Mouse (Mus musculus) bone marrow, adult 2 months (tissue): ENCODE results near the gene Nell1. TPM values are rescaled to one million over a fixed set of nuclear protein-coding genes. Genes with fewer than 3 reads are reported as not detected.

Experiments
- H3K27ac ChIP-seq: fragments of 200-500 bp; 2 replicates; pipeline ENCODE4 v1.5.1; 2012; ENCODE audit warnings: low read depth, mild to moderate bottlenecking, control low read depth, inconsistent platforms, low read length; ENCODE audit not compliant: control insufficient read depth, poor library complexity, insufficient read depth
- H3K4me1 ChIP-seq: fragments of 200-500 bp; 2 replicates; pipeline ENCODE4 v1.6.1; 2011; ENCODE audit warnings: low read length; ENCODE audit not compliant: control insufficient read depth, insufficient read depth
- H3K4me3 ChIP-seq: fragments of 200-500 bp; replicated peaks from 2 replicates; pipeline ENCODE3; 2011; ENCODE audit warnings: mild to moderate bottlenecking, low read depth, low read length, control low read depth; ENCODE audit not compliant: control insufficient read depth
- CTCF ChIP-seq: fragments of 200-500 bp; IDR thresholded peaks from 2 replicates; pipeline ENCODE4 v1.5.1; 2011; ENCODE audit warnings: low read length, control low read depth; ENCODE audit not compliant: control insufficient read depth, insufficient read depth
- POLR2A ChIP-seq: fragments of 200-500 bp; IDR thresholded peaks from 2 replicates; pipeline ENCODE4 v1.6.1; 2011; ENCODE audit warnings: low read depth, mild to moderate bottlenecking, control low read depth, low read length, borderline replicate concordance; ENCODE audit not compliant: control insufficient read depth
- WGBS: fragments of 180-500 bp; shearing (Covaris S2); methylation state at CpG from one replicate; pipeline ENCODE4 v1.1.7; 2018; 5-methylcytosine and 5-hydroxymethylcytosine counted together
- polyA plus RNA-seq: library from polyadenylated mRNA; stranded (reverse); fragments of >200 nt; gene quantifications from 2 replicates; pipeline ENCODE4 v1.2.4, GENCODE M21; 2011; ENCODE audit warnings: low replicate concordance; ENCODE audit not compliant: missing spikeins, insufficient read depth, insufficient read length

Nell1 gene
- polyA plus RNA-seq, 1 experiment, result not detected

- TF ChIP-seq CTCF (no peak), POLR2A (no peak)
- Histone ChIP-seq H3K4me1 (no peaks in the 10 kb centered on the region), H3K27ac (no peak overlapping the region), H3K4me3 (no peak overlapping the region)
- 74% methylated on average over 1 of the region's 1 CpGs for WGBS
Measured at GRCm38 (mm10) chr7:50422422-50423195, 447.9 kb downstream of the Nell1 start.

GRCm38 (mm10) chr7:50429725-50430124 lies 455.1 kb downstream of the Nell1 start:
- no peak for TF ChIP-seq POLR2A
- no peak for TF ChIP-seq CTCF
- Histone ChIP-seq H3K27ac (no peak overlapping the region), H3K4me1 (no peaks in the 10 kb centered on the region), H3K4me3 (no peak overlapping the region)
- 72% methylated on average over 5 of the region's 5 CpGs for WGBS

- no peak for TF ChIP-seq POLR2A
- no peak for TF ChIP-seq CTCF
- Histone ChIP-seq H3K4me3 (no peak overlapping the region), H3K4me1 (no peaks in the 10 kb centered on the region), H3K27ac (no peak overlapping the region)
Measured at GRCm38 (mm10) chr7:50441237-50441636, 466.6 kb downstream of the Nell1 start.

GRCm38 (mm10) chr7:50447316-50447715 lies 472.7 kb downstream of the Nell1 start:
- WGBS, result 79% methylated on average over 4 of the region's 4 CpGs
- Histone ChIP-seq H3K4me1 (no peaks in the 10 kb centered on the region), H3K4me3 (no peak overlapping the region), H3K27ac (no peak overlapping the region)
- TF ChIP-seq CTCF (no peak), POLR2A (no peak)

GRCm38 (mm10) chr7:50467742-50468141 lies 493.1 kb downstream of the Nell1 start:
- WGBS, result 87% methylated on average over 6 of the region's 6 CpGs
- no peak for TF ChIP-seq POLR2A
- TF ChIP-seq CTCF, result no peak
- H3K27ac ChIP-seq, result no peak overlapping the region
- no peak overlapping the region for H3K4me3 ChIP-seq
- no peaks in the 10 kb centered on the region for H3K4me1 ChIP-seq

GRCm38 (mm10) chr7:50470555-50470954 lies 495.9 kb downstream of the Nell1 start:
- 84% methylated on average over 3 of the region's 3 CpGs for WGBS
- TF ChIP-seq CTCF (no peak), POLR2A (no peak)
- H3K4me3 ChIP-seq, result no peak overlapping the region
- H3K27ac ChIP-seq, result no peak overlapping the region
- no peaks in the 10 kb centered on the region for H3K4me1 ChIP-seq

- 79% methylated on average over 4 of the region's 4 CpGs for WGBS
- TF ChIP-seq POLR2A, result no peak
- no peak for TF ChIP-seq CTCF
- Histone ChIP-seq H3K27ac (no peak overlapping the region), H3K4me3 (no peak overlapping the region), H3K4me1 (no peaks in the 10 kb centered on the region)
Measured at GRCm38 (mm10) chr7:50482011-50482410, 507.3 kb downstream of the Nell1 start.

- Histone ChIP-seq H3K27ac (no peak overlapping the region), H3K4me3 (no peak overlapping the region), H3K4me1 (no peaks in the 10 kb centered on the region)
- 31% methylated on average over 1 of the region's 1 CpGs for WGBS
- TF ChIP-seq POLR2A, result no peak
- TF ChIP-seq CTCF, result no peak
Measured at GRCm38 (mm10) chr7:50485304-50485703, 510.6 kb downstream of the Nell1 start.
